Mouse (Mus musculus) liver, embryonic 11.5 days (tissue): ENCODE data around the gene Lpin3. TPM values are rescaled to one million over a fixed set of nuclear protein-coding genes. Genes with fewer than 3 reads are reported as not detected.

Experiments used
- ATAC-seq: fragments of 200-750 bp; cut with Nextera tagmentation; replicated peaks from 2 replicates; pipeline ENCODE4 v1.8.0; 2017; ENCODE audit warnings: moderate number of reproducible peaks, mild to moderate bottlenecking, moderate TSS enrichment, moderate library complexity; ENCODE audit not compliant: low FRiP score
- DNase-seq: peaks from one replicate; pipeline ENCODE4 v3.0.0-alpha.2; 2017; ENCODE audit warnings: low spot score
- H3K27ac ChIP-seq: fragments of 300-500 bp; sonication (generic); 2 replicates; pipeline ENCODE4 v1.5.1; 2014; ENCODE audit warnings: mild to moderate bottlenecking, low read depth, low read length, control low read depth
- H3K27me3 ChIP-seq: fragments of 300-500 bp; sonication (generic); replicated peaks from 2 replicates; pipeline ENCODE4 v1.6.1; 2014; ENCODE audit warnings: low read length, mixed read lengths; ENCODE audit not compliant: control insufficient read depth, insufficient read depth
- H3K36me3 ChIP-seq: fragments of 300-500 bp; sonication (generic); 2 replicates; pipeline ENCODE4 v1.6.1; 2014; ENCODE audit warnings: mild to moderate bottlenecking, low read length, moderate library complexity, mixed read lengths; ENCODE audit not compliant: control insufficient read depth, insufficient read depth
- H3K4me1 ChIP-seq: fragments of 300-500 bp; sonication (generic); replicated peaks from 2 replicates; pipeline ENCODE4 v1.6.1; 2014; ENCODE audit warnings: low read length, mixed read lengths; ENCODE audit not compliant: control insufficient read depth, insufficient read depth
- H3K4me2 ChIP-seq: fragments of 300-500 bp; sonication (generic); 2 replicates; pipeline ENCODE4 v1.6.1; 2014; ENCODE audit warnings: mild to moderate bottlenecking, control low read depth, moderate library complexity
- H3K4me3 ChIP-seq: fragments of 300-500 bp; sonication (generic); 2 replicates; pipeline ENCODE4 v1.5.1; 2014; ENCODE audit warnings: low read depth, low read length, control low read depth
- H3K9ac ChIP-seq: fragments of 300-500 bp; sonication (generic); 2 replicates; pipeline ENCODE4 v1.6.1; 2014; ENCODE audit warnings: low read depth, low read length, control low read depth
- H3K9me3 ChIP-seq: fragments of 300-500 bp; sonication (generic); 2 replicates; pipeline ENCODE4 v1.6.1; 2016; ENCODE audit warnings: low read length, inconsistent platforms, mixed read lengths; ENCODE audit not compliant: control insufficient read depth
- WGBS: fragments of 180-500 bp; shearing (Covaris S2); extraction: QIAGEN DNeasy Blood & Tissue Kit; methylation state at CpG from one replicate; pipeline ENCODE4 v1.1.7; 2014; 5-methylcytosine and 5-hydroxymethylcytosine counted together
- polyA plus RNA-seq: library from polyadenylated mRNA; unstranded; fragments of >200 nt; fragmentation: Nextera tagmentation; extraction: Ambion mirVana; gene quantifications from 2 replicates; pipeline ENCODE4 v1.2.1, GENCODE M21; 2014

Lpin3 gene
- polyA plus RNA-seq, 1 experiment from 2014 or later = 1.3 TPM

DNA sequence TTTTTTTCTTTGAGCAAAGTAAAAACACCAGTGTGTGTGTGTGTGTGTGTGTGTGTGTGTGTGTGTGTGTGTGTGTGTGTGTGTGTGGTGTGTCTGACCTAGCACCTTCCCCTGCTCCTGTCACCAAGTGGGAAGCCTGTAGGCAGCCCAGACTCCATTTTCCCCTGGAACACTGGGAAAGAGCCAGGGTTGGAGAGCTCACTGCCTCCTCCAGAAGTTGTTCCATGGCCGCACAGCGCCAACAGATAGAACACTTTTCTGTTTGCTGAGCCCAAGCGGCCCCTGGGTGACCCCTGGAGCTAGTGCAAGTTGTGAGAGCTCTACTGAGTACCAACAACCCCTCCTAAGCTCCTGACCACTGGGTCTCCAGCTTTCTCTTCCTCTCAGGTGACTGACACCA lies 52.5 kb downstream of the Lpin3 start:
- 74% methylated on average over 3 of the region's 3 CpGs for WGBS
- H3K4me2 ChIP-seq = no peak overlapping the region

DNA sequence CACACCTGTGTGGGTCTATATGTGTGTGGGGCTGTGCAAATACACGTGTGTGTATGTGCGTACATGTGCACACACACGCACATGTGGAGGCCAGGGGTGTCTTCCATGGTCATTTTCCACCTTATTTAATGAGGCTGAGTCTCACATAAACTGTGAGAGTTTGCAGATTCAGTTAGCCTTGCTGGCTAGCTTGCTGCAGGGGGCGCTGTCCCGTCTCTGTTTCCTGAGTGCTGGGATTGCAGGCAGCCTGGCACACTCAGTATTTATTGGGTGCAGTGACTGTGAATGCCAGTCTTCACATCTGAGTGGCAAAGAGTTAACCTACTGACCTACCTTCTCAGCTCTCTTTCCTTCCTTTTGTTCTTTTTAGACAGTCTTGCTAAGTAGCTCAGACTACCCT lies 53.4 kb downstream of the Lpin3 start:
- H3K4me2 ChIP-seq = no peak overlapping the region
- H3K4me1 ChIP-seq = no peaks in the 10 kb centered on the region
- H3K27ac ChIP-seq = no peak overlapping the region
- H3K9ac ChIP-seq = no peak overlapping the region
- no peak for ATAC-seq
- 61% methylated on average over 5 of the region's 5 CpGs for WGBS
- DNase-seq = no peak
- H3K36me3 ChIP-seq = no peaks in the 10 kb centered on the region
- no peaks in the 10 kb centered on the region for H3K9me3 ChIP-seq
- no peaks in the 10 kb centered on the region; the same call in 1 of the 2 replicates for H3K27me3 ChIP-seq
- H3K4me3 ChIP-seq = no peak overlapping the region

More for the DNA sequence above, 52.5 kb downstream of the Lpin3 start:
- H3K4me3 ChIP-seq = no peak overlapping the region
- no peaks in the 10 kb centered on the region for H3K9me3 ChIP-seq
- ATAC-seq = no peak
- no peak overlapping the region for H3K27ac ChIP-seq
- H3K27me3 ChIP-seq = no peaks in the 10 kb centered on the region; the same call in 1 of the 2 replicates
- no peaks in the 10 kb centered on the region for H3K4me1 ChIP-seq
- H3K36me3 ChIP-seq = no peaks in the 10 kb centered on the region
- DNase-seq = no peak
- H3K9ac ChIP-seq = no peak overlapping the region

DNA sequence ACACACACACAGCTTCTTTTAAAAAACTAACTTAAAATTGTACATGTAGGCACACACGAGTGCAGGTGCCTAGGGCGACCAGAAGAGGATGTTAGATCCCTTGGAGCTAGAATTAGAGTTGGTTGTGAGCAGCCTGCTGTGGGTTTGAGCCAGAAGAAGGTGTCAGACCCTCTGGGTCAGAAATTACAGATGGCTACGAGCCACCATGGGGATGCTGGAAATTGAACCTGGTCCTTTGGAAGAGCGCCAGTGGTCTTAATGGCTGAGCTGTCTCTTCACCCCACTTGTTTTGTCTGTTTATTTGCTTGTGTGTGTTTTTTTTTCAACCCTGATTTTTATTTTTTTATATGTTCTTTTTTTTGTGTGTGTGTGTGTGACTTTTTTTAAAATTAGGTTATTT lies 54.0 kb downstream of the Lpin3 start:
- Histone ChIP-seq H3K4me2 (no peak overlapping the region), H3K9me3 (no peaks in the 10 kb centered on the region), H3K27me3 (no peaks in the 10 kb centered on the region; the same call in 1 of the 2 replicates), H3K9ac (no peak overlapping the region), H3K36me3 (no peaks in the 10 kb centered on the region), H3K4me3 (no peak overlapping the region), H3K27ac (no peak overlapping the region), H3K4me1 (no peaks in the 10 kb centered on the region)
- WGBS = 80% methylated on average over 4 of the region's 4 CpGs
- DNase-seq (no peak), ATAC-seq (no peak)

DNA sequence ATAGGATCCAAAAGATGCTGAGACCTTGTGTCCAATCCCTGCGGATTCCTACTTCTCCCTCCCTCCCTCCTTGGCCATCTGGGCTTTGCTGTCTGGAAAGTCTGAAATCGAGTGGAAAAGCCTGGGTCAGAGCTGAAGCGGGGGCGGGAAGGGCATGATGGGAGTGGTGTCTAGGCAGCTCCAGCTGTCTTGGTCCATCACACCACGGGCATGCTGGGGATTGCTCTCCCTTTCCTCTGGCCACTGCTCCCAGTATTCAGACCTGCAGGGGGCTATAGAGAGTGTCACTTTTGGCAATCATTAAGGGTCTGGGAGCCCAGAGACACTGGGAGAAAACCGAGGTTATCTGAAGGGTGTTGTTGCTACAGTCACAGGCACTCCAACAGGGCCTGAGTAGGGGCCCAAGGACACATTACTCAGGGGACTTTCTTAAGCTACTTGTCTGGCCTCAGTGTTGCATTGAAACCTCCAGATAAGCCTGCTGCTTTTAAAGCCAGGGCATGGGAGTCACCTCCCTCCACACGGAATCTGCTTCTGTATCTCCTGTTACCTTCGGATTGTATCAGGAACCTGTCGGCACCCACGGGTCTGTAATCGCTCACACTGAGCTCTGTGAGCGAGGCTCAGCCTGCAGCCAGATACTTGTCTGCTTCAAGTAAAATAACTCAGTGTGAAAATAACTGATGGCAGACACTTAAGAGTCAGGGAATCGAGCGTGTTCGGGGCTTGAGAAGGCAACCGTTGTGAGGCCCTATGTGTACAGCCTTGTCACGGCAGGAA lies 60.6 kb downstream of the Lpin3 start:
- no peaks in the 10 kb centered on the region for H3K27me3 ChIP-seq
- no peaks in the 10 kb centered on the region for H3K9me3 ChIP-seq
- no peak overlapping the region for H3K4me2 ChIP-seq
- H3K4me3 ChIP-seq = no peak overlapping the region
- 53% methylated on average over 17 of the region's 17 CpGs for WGBS
- ATAC-seq (no peak), DNase-seq (no peak)
- H3K9ac ChIP-seq = no peak overlapping the region
- H3K4me1 ChIP-seq = no peaks in the 10 kb centered on the region; the same call in 1 of the 2 replicates
- no peak overlapping the region for H3K27ac ChIP-seq
- no peaks in the 10 kb centered on the region for H3K36me3 ChIP-seq

- DNase-seq (no peak), ATAC-seq (no peak)
- H3K27me3 ChIP-seq = no peaks in the 10 kb centered on the region
- H3K36me3 ChIP-seq = no peaks in the 10 kb centered on the region
- no peaks in the 10 kb centered on the region for H3K9me3 ChIP-seq
- H3K9ac ChIP-seq = no peak overlapping the region
- no peak overlapping the region for H3K4me2 ChIP-seq
- no peaks in the 10 kb centered on the region; the same call in 1 of the 2 replicates for H3K4me1 ChIP-seq
- no peak overlapping the region for H3K27ac ChIP-seq
- WGBS = 60% methylated on average over 3 of the region's 3 CpGs
- no peak overlapping the region for H3K4me3 ChIP-seq
These were observed 62.0 kb downstream of the Lpin3 start for GRCm38 (mm10) chr2:160942443-160942842.

DNA sequence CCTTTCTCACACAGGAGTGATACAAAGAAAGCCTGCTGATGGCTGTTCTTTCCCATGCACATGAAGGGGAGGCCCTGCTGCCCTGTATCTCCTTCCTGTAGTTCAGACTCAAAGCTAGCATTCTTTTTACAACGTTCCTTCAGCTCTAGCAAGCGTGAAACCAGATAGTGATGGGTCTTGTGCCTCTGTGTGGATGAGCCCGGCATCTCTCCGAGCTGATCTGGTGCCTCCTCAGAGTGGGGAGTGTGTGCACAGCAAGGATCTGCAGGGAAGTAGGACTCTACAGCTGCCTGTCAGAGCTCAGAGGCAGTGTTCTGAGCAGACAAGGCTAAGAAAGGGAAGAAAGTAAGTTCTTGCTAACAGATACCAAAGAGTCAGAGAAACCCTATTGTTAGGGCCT lies 71.1 kb downstream of the Lpin3 start:
- no peaks in the 10 kb centered on the region for H3K27me3 ChIP-seq
- no peaks in the 10 kb centered on the region for H3K4me1 ChIP-seq
- H3K4me2 ChIP-seq = no peak overlapping the region
- 76% methylated on average over 4 of the region's 4 CpGs for WGBS
- H3K9me3 ChIP-seq = no peaks in the 10 kb centered on the region
- no peak overlapping the region for H3K4me3 ChIP-seq
- no peak for ATAC-seq
- no peak for DNase-seq
- H3K9ac ChIP-seq = no peak overlapping the region
- peaks cover 31% of the 10 kb centered on the region for H3K36me3 ChIP-seq
- H3K27ac ChIP-seq = no peak overlapping the region

DNA sequence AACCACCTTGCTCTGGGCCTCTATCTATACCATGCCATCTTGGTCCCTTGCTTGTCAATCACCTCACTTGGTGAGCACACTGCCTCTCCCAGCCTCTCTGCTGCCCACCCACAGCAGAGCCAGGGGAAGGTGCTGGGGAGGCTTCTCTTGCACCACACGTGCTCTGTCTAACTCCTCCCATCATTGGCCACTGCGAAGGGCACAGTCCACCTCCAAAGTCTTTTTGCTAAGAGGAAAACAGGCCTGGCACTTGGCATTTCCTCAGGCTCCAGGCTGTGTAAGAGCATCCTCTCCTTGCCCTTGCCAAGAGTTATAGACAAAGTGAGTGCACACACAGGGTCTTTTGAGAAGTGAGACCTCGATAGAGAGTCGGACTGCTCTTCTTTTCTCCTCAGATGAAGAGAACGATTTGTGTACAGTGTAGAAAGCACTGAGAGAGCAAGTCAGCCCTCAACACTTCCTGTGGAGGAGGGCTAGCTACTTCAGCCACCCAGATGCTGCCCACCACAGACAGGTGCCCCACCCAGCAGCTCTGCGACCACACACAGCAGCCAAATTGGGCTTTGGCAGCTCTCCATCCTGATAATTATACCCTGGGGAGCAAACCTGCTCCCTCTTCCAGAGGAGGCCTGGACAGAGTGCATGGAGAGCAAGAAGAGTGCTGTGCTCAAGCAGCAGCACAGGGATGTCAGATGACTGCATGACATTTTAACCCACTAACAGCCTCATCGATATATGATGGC lies 72.8 kb downstream of the Lpin3 start:
- no peaks in the 10 kb centered on the region for H3K4me1 ChIP-seq
- no peak overlapping the region for H3K27ac ChIP-seq
- H3K27me3 ChIP-seq = no peaks in the 10 kb centered on the region
- H3K9ac ChIP-seq = no peak overlapping the region
- ATAC-seq (no peak), DNase-seq (no peak)
- 89% methylated on average over 7 of the region's 7 CpGs for WGBS
- H3K36me3 ChIP-seq = peaks cover 32% of the 10 kb centered on the region
- no peak overlapping the region for H3K4me3 ChIP-seq
- no peak overlapping the region for H3K4me2 ChIP-seq
- H3K9me3 ChIP-seq = no peaks in the 10 kb centered on the region

DNA sequence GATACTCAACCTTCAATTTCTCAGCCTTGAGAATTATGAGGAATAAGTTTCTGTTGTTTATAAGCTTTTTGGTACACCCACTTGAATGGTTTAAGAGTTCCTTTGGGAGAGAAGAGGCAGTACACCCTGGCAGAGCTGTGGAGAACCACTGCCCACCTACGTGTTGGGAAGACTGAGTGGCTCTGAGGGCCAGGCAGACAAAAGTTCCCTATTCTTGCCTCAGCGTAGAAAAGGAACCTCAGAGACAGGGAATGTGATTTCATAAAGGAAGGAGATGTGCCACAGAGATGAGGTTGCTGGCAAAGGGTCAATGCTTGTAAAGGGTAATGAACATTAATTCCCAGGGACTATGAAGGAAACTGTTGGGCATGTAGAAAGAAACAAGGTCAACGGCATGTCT lies 74.1 kb downstream of the Lpin3 start:
- Histone ChIP-seq H3K27me3 (no peaks in the 10 kb centered on the region), H3K27ac (no peak overlapping the region), H3K4me2 (no peak overlapping the region), H3K9me3 (no peaks in the 10 kb centered on the region), H3K4me3 (no peak overlapping the region), H3K4me1 (no peaks in the 10 kb centered on the region), H3K9ac (no peak overlapping the region), H3K36me3 (peaks cover 30% of the 10 kb centered on the region)
- WGBS = 91% methylated on average over 3 of the region's 3 CpGs
- ATAC-seq = no peak
- no peak for DNase-seq
